Comparison of ENCODE assay signal across 10 mouse cellular contexts in the genomic region with DNA sequence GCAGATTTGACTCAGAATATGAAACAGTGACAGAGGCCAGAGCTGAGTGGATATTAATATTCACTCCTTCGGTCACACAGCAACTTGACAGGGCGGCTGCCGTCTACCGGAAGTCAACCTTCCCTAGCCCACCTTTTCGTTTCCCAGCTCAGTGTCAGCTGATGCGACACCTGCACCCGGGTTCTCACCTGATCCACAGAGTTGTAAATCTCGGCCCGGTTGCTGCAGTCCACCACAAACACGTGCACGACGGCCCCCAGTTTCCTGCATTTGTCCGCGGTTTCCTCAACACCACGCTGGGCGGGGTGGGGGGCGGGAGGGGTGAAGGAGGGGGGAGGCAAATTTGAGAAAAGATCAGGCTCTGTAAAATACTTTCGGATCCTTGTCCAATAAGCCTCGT. TPM values are rescaled to one million over a fixed set of nuclear protein-coding genes. Genes with fewer than 3 reads are reported as not detected.
DNase-seq lines count a peak whose midpoint lies in the region; ATAC-seq and TF ChIP-seq lines count a peak whose summit lies in the region.
"Had no signal": no experiment of that assay in that cellular context is flagged by ENCODE, and none has a peak within 500 bp of the region (broad histone marks: within the 10 kb centered on the region; RNA-seq: fewer than 3 reads in every experiment).

No protein-coding gene starts in this region.

- H3K27me3 ChIP-seq in limb, embryonic 11.5 days (ENCODE audit: control insufficient read depth, insufficient read depth, low read length) = no peaks in the 10 kb centered on the region
- no peaks in the 10 kb centered on the region for H3K27me3 ChIP-seq in limb, embryonic 10.5 days (ENCODE audit: low read depth, poor library complexity, severe bottlenecking)
- no peaks in the 10 kb centered on the region for H3K27me3 ChIP-seq in intestine, embryonic 15.5 days (replicated peaks)
- H3K27me3 ChIP-seq in forebrain, postnatal 0 days (ENCODE audit: insufficient read depth, low read length) = no peaks in the 10 kb centered on the region

- H3K9me3 ChIP-seq in limb, embryonic 11.5 days (ENCODE audit: control insufficient read depth, low read length) = no peaks in the 10 kb centered on the region
- no peaks in the 10 kb centered on the region for H3K9me3 ChIP-seq in limb, embryonic 10.5 days (replicated peaks)
- H3K9me3 ChIP-seq in intestine, embryonic 15.5 days = no peaks in the 10 kb centered on the region
- no peaks in the 10 kb centered on the region for H3K9me3 ChIP-seq in forebrain, postnatal 0 days (ENCODE audit: low read length)

- no peak overlapping the region for H3K4me3 ChIP-seq in limb, embryonic 11.5 days (ENCODE audit: low read depth, low read length)
- H3K4me3 ChIP-seq in limb, embryonic 10.5 days = no peak overlapping the region
- peak overlapping the region; percentile 44 for H3K4me3 ChIP-seq in bone marrow, adult 2 months (replicated peaks; ENCODE audit: control insufficient read depth, low read depth, low read length)
- no peak overlapping the region for H3K4me3 ChIP-seq in intestine, embryonic 15.5 days (replicated peaks)
- no peak overlapping the region for H3K4me3 ChIP-seq in forebrain, postnatal 0 days (ENCODE audit: low read depth, low read length)

- no peak for TF ChIP-seq POLR2A in bone marrow, adult 2 months (IDR thresholded peaks at IDR 0.05; ENCODE audit: borderline replicate concordance, control insufficient read depth, low read depth, low read length)

- ATAC-seq in limb, embryonic 11.5 days (ENCODE audit: insufficient number of reproducible peaks, low FRiP score, low TSS enrichment, low read depth) = no peak
- no peak for ATAC-seq in intestine, embryonic 15.5 days
- ATAC-seq in neutrophil, adult 5-6 weeks (ENCODE audit: extremely low read depth, insufficient number of reproducible peaks, low FRiP score, poor library complexity, severe bottlenecking) = peak; percentile 36; the same call in 1 of the 2 replicates
- no peak for ATAC-seq in forebrain, postnatal 0 days
- ATAC-seq: hindbrain, postnatal 0 days had no signal

- peak; percentile 23 for DNase-seq in limb, embryonic 11.5 days (ENCODE audit: low spot score)
- DNase-seq in limb, embryonic 10.5 days (ENCODE audit: low spot score) = no peak
- no peak for DNase-seq in right cerebral cortex, postnatal 4 days
- no peak for DNase-seq in forebrain, postnatal 0 days
- DNase-seq: cerebellum, adult 11 months; thymus, postnatal 36 days had no signal

- H3K4me1 ChIP-seq in limb, embryonic 11.5 days (ENCODE audit: control insufficient read depth, insufficient read depth, low read length) = no peaks in the 10 kb centered on the region
- H3K4me1 ChIP-seq in limb, embryonic 10.5 days = peaks cover 4% of the 10 kb centered on the region; the same call in 1 of the 2 replicates
- peaks cover 2% of the 10 kb centered on the region; the same call in 1 of the 2 replicates for H3K4me1 ChIP-seq in bone marrow, adult 2 months (ENCODE audit: control insufficient read depth, insufficient read depth, low read length)
- no peaks in the 10 kb centered on the region for H3K4me1 ChIP-seq in intestine, embryonic 15.5 days (replicated peaks)
- H3K4me1 ChIP-seq in forebrain, postnatal 0 days (ENCODE audit: insufficient read depth) = no peaks in the 10 kb centered on the region

- no peak for TF ChIP-seq CTCF in bone marrow, adult 2 months (IDR thresholded peaks at IDR 0.05; ENCODE audit: control insufficient read depth, insufficient read depth, low read length)
- TF ChIP-seq CTCF in forebrain, postnatal 0 days (IDR thresholded peaks at IDR 0.05; ENCODE audit: low read depth) = no peak

- no peak overlapping the region for H3K9ac ChIP-seq in limb, embryonic 11.5 days (ENCODE audit: low read length)
- H3K9ac ChIP-seq in intestine, embryonic 15.5 days = no peak overlapping the region
- no peak overlapping the region for H3K9ac ChIP-seq in forebrain, postnatal 0 days

- H3K27ac ChIP-seq in limb, embryonic 11.5 days (replicated peaks; ENCODE audit: low read depth, low read length) = no peak overlapping the region
- no peak overlapping the region for H3K27ac ChIP-seq in limb, embryonic 10.5 days
- H3K27ac ChIP-seq in bone marrow, adult 2 months (ENCODE audit: control insufficient read depth, insufficient read depth, low read depth, low read length, poor library complexity) = no peak overlapping the region
- H3K27ac ChIP-seq in intestine, embryonic 15.5 days = no peak overlapping the region
- H3K27ac ChIP-seq in forebrain, postnatal 0 days (ENCODE audit: low read depth, low read length) = no peak overlapping the region
- H3K27ac ChIP-seq: hindbrain, postnatal 0 days had no signal

- H3K36me3 ChIP-seq in limb, embryonic 11.5 days (ENCODE audit: control insufficient read depth, insufficient read depth, low read length) = no peaks in the 10 kb centered on the region
- no peaks in the 10 kb centered on the region for H3K36me3 ChIP-seq in limb, embryonic 10.5 days
- no peaks in the 10 kb centered on the region for H3K36me3 ChIP-seq in intestine, embryonic 15.5 days
- no peaks in the 10 kb centered on the region for H3K36me3 ChIP-seq in forebrain, postnatal 0 days (ENCODE audit: insufficient read depth)

- 58% methylated on average over 19 of the region's 19 CpGs for WGBS in limb, embryonic 11.5 days
- WGBS in limb, embryonic 10.5 days = 68% methylated on average over 19 of the region's 19 CpGs
- under 1% methylated on average over 19 of the region's 19 CpGs for WGBS in bone marrow, adult 2 months
- 55% methylated on average over 19 of the region's 19 CpGs for WGBS in intestine, embryonic 15.5 days
- WGBS in forebrain, postnatal 0 days = 67% methylated on average over 19 of the region's 19 CpGs

- H3K4me2 ChIP-seq in limb, embryonic 11.5 days (ENCODE audit: low read depth, severe bottlenecking) = peak overlapping the region; percentile 24; the same call in 1 of the 2 replicates
- H3K4me2 ChIP-seq in intestine, embryonic 15.5 days (replicated peaks) = peak overlapping the region; percentile 45
- no peak overlapping the region for H3K4me2 ChIP-seq in forebrain, postnatal 0 days (ENCODE audit: low read depth)

RNA-seq across cellular contexts. Expression of gene Hsd17b13, which starts 4.8 kb away (rescaled TPM):
- polyA plus RNA-seq in limb, embryonic 11.5 days (2014; fragmentation: Nextera tagmentation; extraction: Ambion mirVana) = not detected in 2 replicates
- polyA plus RNA-seq in limb, embryonic 10.5 days (2016; fragmentation: Nextera tagmentation; extraction: Ambion mirVana) = not detected in 2 replicates
- not detected in 2 replicates for polyA plus RNA-seq in bone marrow, adult 2 months (2011; ENCODE audit: insufficient read depth, insufficient read length, low replicate concordance, missing spikeins)
- 22.0 and 24.0 TPM in 2 replicates for polyA plus RNA-seq in intestine, embryonic 15.5 days (2015; fragmentation: Nextera tagmentation; extraction: Ambion mirVana)
- total RNA-seq in neutrophil, adult 5-6 weeks (2017) = 0.35 and 0.74 TPM in 2 replicates
- total RNA-seq in forebrain, postnatal 0 days (2014; rRNA removed) = not detected in 2 replicates
- polyA plus RNA-seq in forebrain, postnatal 0 days (2015; fragmentation: Nextera tagmentation; extraction: Ambion mirVana) = 0.16 and 0.21 TPM in 2 replicates
- total RNA-seq: hindbrain, postnatal 0 days had no signal
- polyA plus RNA-seq: hindbrain, postnatal 0 days had no signal

RNA-seq across cellular contexts. Expression of gene Hsd17b11, which starts 49.3 kb away (rescaled TPM):
- 2.5 and 2.6 TPM in 2 replicates for polyA plus RNA-seq in limb, embryonic 11.5 days (2014; fragmentation: Nextera tagmentation; extraction: Ambion mirVana)
- polyA plus RNA-seq in limb, embryonic 10.5 days (2016; fragmentation: Nextera tagmentation; extraction: Ambion mirVana) = 1.9 and 2.4 TPM in 2 replicates
- polyA plus RNA-seq in bone marrow, adult 2 months (2011; ENCODE audit: insufficient read depth, insufficient read length, low replicate concordance, missing spikeins) = 13.6 and 36.5 TPM in 2 replicates
- 8.2 and 8.4 TPM in 2 replicates for polyA plus RNA-seq in intestine, embryonic 15.5 days (2015; fragmentation: Nextera tagmentation; extraction: Ambion mirVana)
- 90.4 and 105 TPM in 2 replicates for total RNA-seq in neutrophil, adult 5-6 weeks (2017)
- 10.9 and 15.8 TPM in 2 replicates for total RNA-seq in forebrain, postnatal 0 days (2014; rRNA removed)
- polyA plus RNA-seq in forebrain, postnatal 0 days (2015; fragmentation: Nextera tagmentation; extraction: Ambion mirVana) = 3.2 and 4.6 TPM in 2 replicates

Comparison
In these comparisons a context has a peak if more than half of its experiments do, and no peak if none do; other contexts are left out.
1. RNA of gene Hsd17b13, which starts 4.8 kb away (polyA plus RNA-seq): 22.0 to 24.0 TPM in intestine, embryonic 15.5 days; not detected in bone marrow, adult 2 months, 0.16 to 0.21 TPM in forebrain, postnatal 0 days, not detected in limb, embryonic 10.5 days and not detected in limb, embryonic 11.5 days; every median in the first group is over 10 times any median in the second.